Mouse (Mus musculus) heart, embryonic 10.5 days (tissue): ENCODE data around the gene Klra8. TPM values are rescaled to one million over a fixed set of nuclear protein-coding genes. Genes with fewer than 3 reads are reported as not detected.
"Not testable (repeated sequence)": the region's sequence is repeated elsewhere in the genome, so short reads cannot be mapped to it uniquely, and the experiment has no call there.

ENCODE experiments used
- DNase-seq: peaks from one replicate; pipeline ENCODE4 v3.0.0-alpha.2; 2017; ENCODE audit warnings: low spot score
- H3K27ac ChIP-seq: fragments of 300-500 bp; sonication (generic); 2 replicates; pipeline ENCODE4 v1.5.1; 2016; ENCODE audit warnings: mild to moderate bottlenecking
- H3K27me3 ChIP-seq: fragments of 300-500 bp; sonication (generic); 2 replicates; pipeline ENCODE4 v1.6.1; 2016; ENCODE audit warnings: mild to moderate bottlenecking; ENCODE audit not compliant: poor library complexity, insufficient read depth, severe bottlenecking
- H3K36me3 ChIP-seq: fragments of 300-500 bp; sonication (generic); 2 replicates; pipeline ENCODE4 v1.6.1; 2016; ENCODE audit warnings: mild to moderate bottlenecking, moderate library complexity
- H3K4me1 ChIP-seq: fragments of 300-500 bp; sonication (generic); 2 replicates; pipeline ENCODE4 v1.6.1; 2016; ENCODE audit warnings: mild to moderate bottlenecking
- H3K4me3 ChIP-seq: fragments of 300-500 bp; sonication (generic); 2 replicates; pipeline ENCODE4 v1.5.1; 2016; ENCODE audit warnings: mild to moderate bottlenecking, moderate library complexity
- H3K9me3 ChIP-seq: fragments of 300-500 bp; sonication (generic); 2 replicates; pipeline ENCODE4 v1.6.1; 2016; ENCODE audit warnings: mild to moderate bottlenecking, moderate library complexity
- WGBS: fragments of 180-500 bp; shearing (Covaris S2); methylation state at CpG from one replicate; pipeline ENCODE4 v1.1.7; 2016; 5-methylcytosine and 5-hydroxymethylcytosine counted together
- polyA plus RNA-seq: library from polyadenylated mRNA; unstranded; fragments of >200 nt; fragmentation: Nextera tagmentation; extraction: Ambion mirVana; gene quantifications from 2 replicates; pipeline ENCODE4 v1.2.1, GENCODE M21; 2016

Klra8 gene
- not detected in 2 replicates for polyA plus RNA-seq

DNA sequence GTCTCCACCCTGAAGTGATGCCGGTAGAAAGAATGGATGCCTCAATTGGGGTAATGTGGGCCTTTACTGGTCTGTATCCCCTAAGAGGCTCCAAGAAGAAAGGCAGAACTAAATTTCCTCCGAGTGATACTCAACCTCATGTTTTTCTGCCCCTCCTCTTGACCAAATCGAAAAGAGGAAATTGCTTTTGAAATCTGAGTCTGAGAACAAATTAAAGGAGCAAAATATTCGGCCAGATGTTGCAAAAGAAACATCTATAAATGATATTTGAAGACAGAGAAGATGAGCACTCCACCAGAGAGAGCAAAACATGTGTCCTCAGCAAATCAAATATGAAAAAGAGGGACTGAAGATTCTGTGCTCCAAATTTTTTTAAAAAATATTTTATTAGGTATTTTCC, at the start of gene Klra8:
Gene Klra8 (minus strand): TSS at position 101 of the 400 bp plus-strand sequence.
- not testable (repeated sequence) for H3K27me3 ChIP-seq, DNase-seq, H3K27ac ChIP-seq, H3K36me3 ChIP-seq, H3K4me3 ChIP-seq, H3K4me1 ChIP-seq, H3K9me3 ChIP-seq
- 70% methylated on average over 4 of the region's 4 CpGs for WGBS

DNA sequence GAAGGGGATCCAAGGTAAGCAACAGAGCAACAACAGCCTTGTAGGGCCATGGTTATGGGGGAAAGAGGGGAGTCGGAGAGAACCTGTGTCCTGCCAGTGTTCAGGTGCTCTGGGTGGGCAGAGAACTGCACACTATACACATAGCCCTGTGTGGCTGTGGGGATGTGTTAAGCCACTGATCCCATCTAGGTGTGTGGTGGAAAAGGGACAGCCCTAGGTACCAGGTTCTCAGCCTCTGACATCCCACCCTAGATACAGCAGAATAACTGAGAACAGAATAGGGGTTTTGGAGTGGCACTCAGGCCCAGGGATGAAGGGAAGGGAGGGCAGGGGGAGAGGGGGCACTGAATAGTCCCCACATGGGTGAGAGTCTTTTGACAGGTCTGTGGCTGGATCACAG, 19.2 kb downstream of the Klra8 start:
- Histone ChIP-seq H3K4me3 (no peak overlapping the region), H3K27me3 (no peaks in the 10 kb centered on the region), H3K27ac (no peak overlapping the region), H3K36me3 (no peaks in the 10 kb centered on the region), H3K9me3 (peaks cover 5% of the 10 kb centered on the region), H3K4me1 (no peaks in the 10 kb centered on the region)
- no peak for DNase-seq
- 91% methylated on average over 1 of the region's 1 CpGs for WGBS

DNA sequence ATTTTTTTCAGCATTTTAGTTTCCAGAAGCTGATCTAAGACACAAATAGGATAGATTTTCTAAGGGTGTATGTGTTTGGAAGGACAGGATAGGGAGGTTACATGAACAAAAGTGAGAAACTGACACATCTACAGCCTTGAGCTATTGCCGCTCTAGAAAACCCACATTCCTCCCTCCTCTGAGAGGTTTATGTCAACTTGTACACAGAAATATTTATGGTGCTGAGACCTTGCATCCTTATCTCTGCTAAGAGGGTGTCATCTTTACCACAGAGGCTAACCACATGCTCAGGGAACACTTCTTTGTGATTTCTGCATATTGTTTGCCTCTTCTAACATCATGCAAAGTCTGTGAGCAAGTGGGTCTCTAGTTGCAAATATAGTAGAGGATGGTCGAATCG, 27.0 kb downstream of the Klra8 start:
- not testable (repeated sequence) for H3K4me1 ChIP-seq, H3K36me3 ChIP-seq, H3K27me3 ChIP-seq, H3K9me3 ChIP-seq, DNase-seq, H3K4me3 ChIP-seq, H3K27ac ChIP-seq
- WGBS, result 86% methylated on average over 3 of the region's 3 CpGs

DNA sequence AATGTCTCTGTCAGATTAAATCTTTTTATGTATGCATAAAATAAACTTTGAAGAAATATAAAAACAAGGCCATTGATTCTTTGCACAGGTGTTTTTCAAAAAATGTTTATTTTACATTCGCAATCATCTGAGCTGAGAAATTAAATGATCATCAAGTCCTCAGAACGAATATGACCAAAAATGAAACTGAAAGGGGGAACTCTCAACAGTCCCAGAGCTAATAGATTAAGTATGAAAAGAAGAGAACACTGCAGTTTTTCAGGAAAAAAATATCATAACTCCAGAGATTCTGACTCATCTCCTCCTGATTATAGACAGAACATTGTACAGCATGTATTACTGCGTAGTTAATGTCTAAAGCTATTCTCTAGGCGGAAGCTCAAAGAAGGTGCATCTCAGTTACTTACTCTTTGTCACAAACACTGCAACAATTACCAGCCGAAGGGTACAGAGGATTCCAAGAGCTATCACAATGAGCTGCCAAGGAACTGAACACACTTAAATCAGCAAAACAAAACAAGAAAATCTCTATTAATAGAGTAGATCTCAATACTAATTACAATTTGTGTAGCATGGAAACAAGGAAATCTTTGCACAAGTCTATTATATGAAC, 37.3 kb downstream of the Klra8 start:
- Histone ChIP-seq H3K27me3 (no peaks in the 10 kb centered on the region), H3K9me3 (no peaks in the 10 kb centered on the region), H3K4me1 (no peaks in the 10 kb centered on the region), H3K4me3 (no peak overlapping the region), H3K36me3 (no peaks in the 10 kb centered on the region), H3K27ac (no peak overlapping the region)
- no peak for DNase-seq
- 79% methylated on average over 5 of the region's 5 CpGs for WGBS

DNA sequence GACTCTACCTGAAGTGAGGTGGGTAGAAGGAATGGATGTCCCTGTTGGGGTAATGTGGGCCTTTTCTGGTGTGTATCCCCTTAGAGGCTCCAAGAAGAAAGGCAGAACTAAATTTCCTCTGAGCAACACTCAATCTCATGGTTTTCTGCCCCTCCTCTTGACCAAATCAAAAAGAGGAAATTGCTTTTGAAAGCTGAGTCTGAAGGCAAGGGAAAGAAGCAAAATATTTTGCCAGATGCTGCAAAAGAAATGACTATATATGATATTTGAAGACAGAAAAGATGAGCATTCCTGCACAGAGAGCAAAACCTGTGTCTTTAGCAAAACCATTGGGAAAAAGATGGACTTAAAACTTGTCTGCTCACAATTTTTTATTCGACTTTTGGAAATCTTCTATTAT, 62.5 kb downstream of the Klra8 start, which contains the start of gene Klra4:
Gene Klra4 (minus strand): TSS at position 101 of the 400 bp plus-strand sequence.
- H3K4me1 ChIP-seq, H3K27me3 ChIP-seq, H3K4me3 ChIP-seq, DNase-seq, H3K27ac ChIP-seq, H3K9me3 ChIP-seq, H3K36me3 ChIP-seq: not testable (repeated sequence)
- WGBS, result 51% methylated on average over 1 of the region's 1 CpGs

Other genes with a start within 250 kb of the Klra8 start
- gene Klra5, start 212.2 kb downstream of the Klra8 start, polyA plus RNA-seq, result not detected in 2 replicates
- gene Klra6, start 102.9 kb downstream of the Klra8 start, polyA plus RNA-seq, result not detected in 2 replicates
- gene Klra4, start 62.6 kb downstream of the Klra8 start, polyA plus RNA-seq, result not detected in 2 replicates
- not detected in 2 replicates for gene Klra9, start 63.2 kb upstream of the Klra8 start, polyA plus RNA-seq
- not detected in 2 replicates for gene Klra7, start 103.4 kb upstream of the Klra8 start, polyA plus RNA-seq
- not detected in 2 replicates for gene Klra10, start 152.0 kb upstream of the Klra8 start, polyA plus RNA-seq
- gene Klra3, start 207.7 kb upstream of the Klra8 start, polyA plus RNA-seq, result not detected in 2 replicates